Mouse (Mus musculus) heart, postnatal 0 days (tissue): Measurements from ENCODE around the gene Pusl1.

Source experiments
- CTCF ChIP-seq: IDR thresholded peaks from 2 replicates; pipeline ENCODE4 v1.5.1; 2016; ENCODE audit warnings: antibody characterized with exemption, control low read depth, low read depth
- EP300 ChIP-seq: IDR thresholded peaks from 2 replicates; pipeline ENCODE4 v1.6.1; 2016; ENCODE audit warnings: antibody characterized with exemption, low read depth

- no peak for TF ChIP-seq CTCF
- TF ChIP-seq EP300 = peak; percentile 38; the same call in 1 of the 2 replicates
These were observed 9.6 kb upstream of the Pusl1 start for GRCm38 (mm10) chr4:155901205-155901604.
